Mouse (Mus musculus): Measurements from ENCODE around the gene Sh3d21. TPM values are rescaled to one million over a fixed set of nuclear protein-coding genes. Genes with fewer than 3 reads are reported as not detected.
"Not testable (repeated sequence)": the region's sequence is repeated elsewhere in the genome, so short reads cannot be mapped to it uniquely, and the experiment has no call there.

Gene Sh3d21
- total RNA-seq, 2 experiments from 2014 or later: 1.9 to 3.1 TPM

- intact Hi-C loops (cut with DNase I): no loop called here
- no peak for DNase-seq (ENCODE audit: low spot score)
These were observed 10.5 kb upstream of the Sh3d21 start for GRCm38 (mm10) chr4:126173800-126174199.

GRCm38 (mm10) chr4:126170737-126171136, 7.4 kb upstream of the Sh3d21 start:
- intact Hi-C loops (cut with DNase I); DNase-seq (ENCODE audit: low spot score): not testable (repeated sequence)

GRCm38 (mm10) chr4:126168851-126169250, 5.6 kb upstream of the Sh3d21 start:
- intact Hi-C loops (cut with DNase I): no loop called here
- DNase-seq (ENCODE audit: low spot score): no peak

- intact Hi-C loops (cut with DNase I): no loop called here
- DNase-seq (ENCODE audit: low spot score): no peak
These were observed 2.8 kb upstream of the Sh3d21 start for GRCm38 (mm10) chr4:126166084-126166483.

GRCm38 (mm10) chr4:126165092-126165491, 1.8 kb upstream of the Sh3d21 start:
- intact Hi-C loops (cut with DNase I); DNase-seq (ENCODE audit: low spot score): not testable (repeated sequence)

- no peak for DNase-seq (ENCODE audit: low spot score)
- intact Hi-C loops (cut with DNase I): loop anchor here (5.0 kb wide), 1 partner anchor 76 kb away; no protein-coding TSS in a partner anchor
These were observed 394 bp upstream of the Sh3d21 start for GRCm38 (mm10) chr4:126163685-126164084.

GRCm38 (mm10) chr4:126162544-126163066, 686 bp downstream of the Sh3d21 start:
- intact Hi-C loops (cut with DNase I): loop anchor here (5.0 kb wide), 1 partner anchor 75 kb away; no protein-coding TSS in a partner anchor
- peak; percentile 93 for DNase-seq (ENCODE audit: low spot score)

GRCm38 (mm10) chr4:126161986-126162385, 1.3 kb downstream of the Sh3d21 start:
- DNase-seq (ENCODE audit: low spot score): no peak
- intact Hi-C loops (cut with DNase I): loop anchor here (5.0 kb wide), 1 partner anchor 75 kb away; no protein-coding TSS in a partner anchor

- no peak for DNase-seq (ENCODE audit: low spot score)
- intact Hi-C loops (cut with DNase I): loop anchor here (5.0 kb wide), 1 partner anchor 74 kb away; no protein-coding TSS in a partner anchor
These were observed 1.8 kb downstream of the Sh3d21 start for GRCm38 (mm10) chr4:126161456-126161855.

GRCm38 (mm10) chr4:126160981-126161380, 2.3 kb downstream of the Sh3d21 start:
- no peak for DNase-seq (ENCODE audit: low spot score)
- intact Hi-C loops (cut with DNase I): loop anchor here (5.0 kb wide), 1 partner anchor 74 kb away; no protein-coding TSS in a partner anchor

- intact Hi-C loops (cut with DNase I): no loop called here
These were observed 3.8 kb downstream of the Sh3d21 start for GRCm38 (mm10) chr4:126159455-126159854.

GRCm38 (mm10) chr4:126157562-126157961, 5.7 kb downstream of the Sh3d21 start:
- intact Hi-C loops (cut with DNase I): no loop called here
- no peak for DNase-seq (ENCODE audit: low spot score)

More at GRCm38 (mm10) chr4:126159455-126159854, 3.8 kb downstream of the Sh3d21 start:
- DNase-seq (ENCODE audit: low spot score): no peak

- DNase-seq (ENCODE audit: low spot score): no peak
- intact Hi-C loops (cut with DNase I): no loop called here
These were observed 6.7 kb downstream of the Sh3d21 start for GRCm38 (mm10) chr4:126156617-126157016.

GRCm38 (mm10) chr4:126155869-126156268, 7.4 kb downstream of the Sh3d21 start:
- DNase-seq (ENCODE audit: low spot score): no peak
- intact Hi-C loops (cut with DNase I): no loop called here

- intact Hi-C loops (cut with DNase I): no loop called here
- DNase-seq (ENCODE audit: low spot score): no peak
These were observed 8.1 kb downstream of the Sh3d21 start for GRCm38 (mm10) chr4:126155183-126155582.

- no peak for DNase-seq (ENCODE audit: low spot score)
- intact Hi-C loops (cut with DNase I): no loop called here
These were observed 10.4 kb downstream of the Sh3d21 start for GRCm38 (mm10) chr4:126152864-126153263.

GRCm38 (mm10) chr4:126151701-126152440, 11.4 kb downstream of the Sh3d21 start:
- intact Hi-C loops (cut with DNase I): no loop called here
- no peak for DNase-seq (ENCODE audit: low spot score)

GRCm38 (mm10) chr4:126150949-126151320, 12.4 kb downstream of the Sh3d21 start:
- no peak for DNase-seq (ENCODE audit: low spot score)
- intact Hi-C loops (cut with DNase I): no loop called here

GRCm38 (mm10) chr4:126150297-126150948, 12.9 kb downstream of the Sh3d21 start:
- intact Hi-C loops (cut with DNase I): no loop called here
- peak; percentile 83 for DNase-seq (ENCODE audit: low spot score)

- intact Hi-C loops (cut with DNase I): loop anchor here (5.0 kb wide), 1 partner anchor 37 kb away; no protein-coding TSS in a partner anchor
- no peak for DNase-seq (ENCODE audit: low spot score)
These were observed 13.5 kb downstream of the Sh3d21 start for GRCm38 (mm10) chr4:126149798-126150197.

All from heart, postnatal 25 days (tissue).